8 mouse cellular contexts compared by ENCODE assay signal in genomic region chr7:141562852-141563427, GRCm38 (mm10). TPM values are rescaled to one million over a fixed set of nuclear protein-coding genes. Genes with fewer than 3 reads are reported as not detected.
DNase-seq lines count a peak whose midpoint lies in the region; ATAC-seq and TF ChIP-seq lines count a peak whose summit lies in the region.

No protein-coding gene starts in this region.

- TF ChIP-seq RAD21 in CH12.LX (IDR thresholded peaks at IDR 0.05; ENCODE audit: low read depth, low read length) = no peak

- ATAC-seq in heart, embryonic 14.5 days (ENCODE audit: insufficient number of reproducible peaks, insufficient read depth, low FRiP score, low read depth) = no peak
- peak; percentile 3; the same call in 1 of the 2 replicates for ATAC-seq in kidney, postnatal 0 days (replicated peaks; ENCODE audit: low FRiP score, low read depth)
- ATAC-seq in liver, embryonic 14.5 days (ENCODE audit: insufficient read depth) = no peak

- peaks cover 11% of the 10 kb centered on the region for H3K79me2 ChIP-seq in CH12.LX (replicated peaks; ENCODE audit: control insufficient read depth, extremely low read depth, insufficient read depth, poor library complexity, severe bottlenecking)

- TF ChIP-seq POLR2A in CH12.LX (IDR thresholded peaks at IDR 0.05; ENCODE audit: low read depth, low read length) = no peak
- TF ChIP-seq POLR2A in bone marrow macrophage, adult 2 months (IDR thresholded peaks at IDR 0.05; ENCODE audit: borderline replicate concordance, low read depth, low read length) = no peak
- TF ChIP-seq POLR2A in olfactory bulb, adult 2 months (IDR thresholded peaks at IDR 0.05; ENCODE audit: insufficient read depth, low read depth, low read length) = no peak

- 2% methylated on average over 21 of the region's 21 CpGs for WGBS in forebrain, embryonic 10.5 days
- 2% methylated on average over 21 of the region's 21 CpGs for WGBS in heart, embryonic 14.5 days
- under 1% methylated on average over 21 of the region's 21 CpGs for WGBS in kidney, postnatal 0 days
- WGBS in liver, embryonic 14.5 days (ENCODE audit: insufficient replicate concordance) = 3% methylated on average over 21 of the region's 21 CpGs
- WGBS in olfactory bulb, adult 2 months = under 1% methylated on average over 21 of the region's 21 CpGs

- no peak for TF ChIP-seq EP300 in CH12.LX (IDR thresholded peaks at IDR 0.05; ENCODE audit: low read length)
- TF ChIP-seq EP300 in liver, embryonic 14.5 days (IDR thresholded peaks at IDR 0.05; ENCODE audit: low read depth) = no peak

- in situ Hi-C loops in CH12.LX (cut with MboI; ENCODE audit: low pct_ligation_motif_present, low pct_unique_long_range_greater_than_20kb, low sequenced_read_pairs) = no loop called here

- no peaks in the 10 kb centered on the region for H3K9me3 ChIP-seq in CH12.LX (replicated peaks; ENCODE audit: low read length)
- no peaks in the 10 kb centered on the region for H3K9me3 ChIP-seq in forebrain, embryonic 10.5 days
- no peaks in the 10 kb centered on the region for H3K9me3 ChIP-seq in heart, embryonic 14.5 days (ENCODE audit: control insufficient read depth, low read length)
- no peaks in the 10 kb centered on the region for H3K9me3 ChIP-seq in kidney, postnatal 0 days (replicated peaks; ENCODE audit: low read length)
- no peaks in the 10 kb centered on the region for H3K9me3 ChIP-seq in liver, embryonic 14.5 days (ENCODE audit: control insufficient read depth, low read length)

- no peaks in the 10 kb centered on the region for H3K27me3 ChIP-seq in CH12.LX (replicated peaks)
- H3K27me3 ChIP-seq in forebrain, embryonic 10.5 days (ENCODE audit: poor library complexity, severe bottlenecking) = peaks cover 9% of the 10 kb centered on the region; the same call in 1 of the 2 replicates
- no peaks in the 10 kb centered on the region for H3K27me3 ChIP-seq in heart, embryonic 14.5 days (ENCODE audit: control insufficient read depth, insufficient read depth, low read length)
- H3K27me3 ChIP-seq in kidney, postnatal 0 days (ENCODE audit: insufficient read depth, low read length) = no peaks in the 10 kb centered on the region
- H3K27me3 ChIP-seq in liver, embryonic 14.5 days (ENCODE audit: control insufficient read depth, insufficient read depth, low read length) = no peaks in the 10 kb centered on the region

- TF ChIP-seq CTCF in CH12.LX (conservative IDR thresholded peaks at IDR 0.05 in 1 of 2, IDR thresholded peaks at IDR 0.05 in 1 of 2; ENCODE audit: low read depth in 2 of 2, low read length in 2 of 2) = no peak
- TF ChIP-seq CTCF in bone marrow macrophage, adult 2 months (IDR thresholded peaks at IDR 0.05; ENCODE audit: low read depth, low read length) = no peak
- no peak for TF ChIP-seq CTCF in kidney, postnatal 0 days (IDR thresholded peaks at IDR 0.05; ENCODE audit: low read depth)
- no peak for TF ChIP-seq CTCF in liver, embryonic 14.5 days (IDR thresholded peaks at IDR 0.05; ENCODE audit: low read depth)
- no peak for TF ChIP-seq CTCF in olfactory bulb, adult 2 months (IDR thresholded peaks at IDR 0.05; ENCODE audit: insufficient read depth, low read depth, low read length)

- H3K27ac ChIP-seq in CH12.LX (ENCODE audit: insufficient read depth, low read depth) = no peak overlapping the region
- peak overlapping the region; percentile 40 for H3K27ac ChIP-seq in bone marrow macrophage, adult 2 months (ENCODE audit: insufficient read depth, low read depth, low read length)
- peak overlapping the region; percentile 96 for H3K27ac ChIP-seq in forebrain, embryonic 10.5 days
- H3K27ac ChIP-seq in heart, embryonic 14.5 days (replicated peaks in 1 of 2; ENCODE audit: control insufficient read depth in 1 of 2, insufficient read depth in 1 of 2, low read depth in 2 of 2, low read length in 2 of 2) = peak overlapping the region; percentile 32 to 76; a peak in 2 of 4 replicates
- H3K27ac ChIP-seq in kidney, postnatal 0 days = peak overlapping the region; percentile 89
- H3K27ac ChIP-seq in liver, embryonic 14.5 days = peak overlapping the region; percentile 82
- peak overlapping the region; percentile 68 for H3K27ac ChIP-seq in olfactory bulb, adult 2 months (ENCODE audit: insufficient read depth, low read depth, low read length)

- peaks cover 6 to 64% of the 10 kb centered on the region in 2 experiments for H3K4me1 ChIP-seq in CH12.LX (ENCODE audit: control insufficient read depth in 1 of 2, insufficient read depth in 2 of 2)
- peaks cover 67% of the 10 kb centered on the region for H3K4me1 ChIP-seq in bone marrow macrophage, adult 2 months (ENCODE audit: control insufficient read depth, insufficient read depth, low read length)
- peaks cover 44% of the 10 kb centered on the region for H3K4me1 ChIP-seq in forebrain, embryonic 10.5 days
- H3K4me1 ChIP-seq in heart, embryonic 14.5 days (ENCODE audit: control insufficient read depth in 2 of 2, insufficient read depth in 2 of 2, low read length in 2 of 2) = peaks cover 16 to 22% of the 10 kb centered on the region in 2 experiments
- H3K4me1 ChIP-seq in kidney, postnatal 0 days (replicated peaks; ENCODE audit: insufficient read depth, low read length) = peaks cover 21% of the 10 kb centered on the region; the same call in 1 of the 2 replicates
- H3K4me1 ChIP-seq in liver, embryonic 14.5 days (replicated peaks; ENCODE audit: control insufficient read depth in 2 of 2, insufficient read depth in 2 of 2, low read length in 1 of 2) = peaks cover 62 to 65% of the 10 kb centered on the region in 2 experiments
- peaks cover 17% of the 10 kb centered on the region for H3K4me1 ChIP-seq in olfactory bulb, adult 2 months (ENCODE audit: control insufficient read depth, insufficient read depth, low read length)

- peaks cover 0 to 22% of the 10 kb centered on the region in 2 experiments for H3K36me3 ChIP-seq in CH12.LX (replicated peaks in 1 of 2; ENCODE audit: control insufficient read depth in 1 of 2, insufficient read depth in 1 of 2, low read length in 1 of 2)
- peaks cover 16% of the 10 kb centered on the region for H3K36me3 ChIP-seq in forebrain, embryonic 10.5 days (replicated peaks)
- H3K36me3 ChIP-seq in heart, embryonic 14.5 days (ENCODE audit: control insufficient read depth, insufficient read depth, low read length) = 0 out of 2 replicates have a peak, but pooled peaks cover 6% of the 10 kb centered on the region
- H3K36me3 ChIP-seq in kidney, postnatal 0 days (ENCODE audit: insufficient read depth, low read length) = no peaks in the 10 kb centered on the region
- H3K36me3 ChIP-seq in liver, embryonic 14.5 days (replicated peaks; ENCODE audit: control insufficient read depth, insufficient read depth, low read depth) = peaks cover 6% of the 10 kb centered on the region

- peak overlapping the region; percentile 73 to 85 (median 77) for H3K4me3 ChIP-seq in CH12.LX (replicated peaks in 1 of 3; ENCODE audit: low read depth in 2 of 3, low read length in 2 of 3, poor library complexity in 1 of 3)
- H3K4me3 ChIP-seq in bone marrow macrophage, adult 2 months (ENCODE audit: insufficient read depth, low read length) = peak overlapping the region; percentile 99
- H3K4me3 ChIP-seq in forebrain, embryonic 10.5 days = peak overlapping the region; percentile 99
- peak overlapping the region; percentile 75 to 83 for H3K4me3 ChIP-seq in heart, embryonic 14.5 days (ENCODE audit: control insufficient read depth in 1 of 2, insufficient read depth in 1 of 2, low read depth in 1 of 2, low read length in 2 of 2)
- peak overlapping the region; percentile 88 for H3K4me3 ChIP-seq in kidney, postnatal 0 days (replicated peaks; ENCODE audit: low read depth, low read length)
- peak overlapping the region; percentile 98 for H3K4me3 ChIP-seq in liver, embryonic 14.5 days (ENCODE audit: insufficient read depth in 1 of 2, low read depth in 2 of 2, low read length in 2 of 2)
- peak overlapping the region; percentile 88 for H3K4me3 ChIP-seq in olfactory bulb, adult 2 months (ENCODE audit: insufficient read depth, low read depth, low read length)

- dilution Hi-C loops in CH12.LX (cut with MboI; ENCODE audit: extremely low pct_ligation_motif_present, extremely low pct_unique_long_range_greater_than_20kb, low sequenced_read_pairs) = no loop called here

- no peak for DNase-seq in CH12.LX (ENCODE audit: extremely low read depth)
- no peak for DNase-seq in forebrain, embryonic 10.5 days (ENCODE audit: extremely low spot score, low spot score)
- DNase-seq in kidney, postnatal 0 days (ENCODE audit: low spot score) = peak; percentile 73
- DNase-seq in liver, embryonic 14.5 days (ENCODE audit: low read depth in 3 of 3, low spot score in 3 of 3) = no peak
- DNase-seq in thymus, postnatal 36 days = peak; percentile 44 to 58

- H3K9ac ChIP-seq in CH12.LX (ENCODE audit: insufficient read depth, low read depth) = peak overlapping the region; percentile 83
- peak overlapping the region; percentile 93 for H3K9ac ChIP-seq in heart, embryonic 14.5 days (ENCODE audit: low read length)
- H3K9ac ChIP-seq in kidney, postnatal 0 days (ENCODE audit: low read depth, low read length) = peak overlapping the region; percentile 97
- H3K9ac ChIP-seq in liver, embryonic 14.5 days (replicated peaks) = peak overlapping the region; percentile 97

- peak overlapping the region; percentile 64 for H3K4me2 ChIP-seq in CH12.LX (ENCODE audit: insufficient read depth, low read depth, poor library complexity, severe bottlenecking)
- peak overlapping the region; percentile 75 for H3K4me2 ChIP-seq in heart, embryonic 14.5 days (ENCODE audit: low read length)
- peak overlapping the region; percentile 82 for H3K4me2 ChIP-seq in kidney, postnatal 0 days (ENCODE audit: low read length)
- peak overlapping the region; percentile 87 for H3K4me2 ChIP-seq in liver, embryonic 14.5 days (ENCODE audit: low read depth)

RNA-seq across cellular contexts. Expression of gene Ap2a2, which starts 1.0 kb away (rescaled TPM):
- total RNA-seq in CH12.LX (2012; rRNA removed) (44.5 and 50.7 TPM in 2 replicates), CH12.LX (2014; rRNA removed) (30.0 and 31.6 TPM in 2 replicates)
- polyA plus RNA-seq in CH12.LX (2012; ENCODE audit: insufficient read length, low read depth) = 36.6 and 43.1 TPM in 2 replicates
- 103 and 114 TPM in 2 replicates for polyA plus RNA-seq in bone marrow macrophage, adult 2 months (2012; ENCODE audit: insufficient read depth, insufficient read length, missing spikeins)
- 104 and 105 TPM in 2 replicates for polyA plus RNA-seq in forebrain, embryonic 10.5 days (2016; fragmentation: Nextera tagmentation; extraction: Ambion mirVana)
- polyA plus RNA-seq in heart, embryonic 14.5 days (2014; fragmentation: Nextera tagmentation; extraction: Ambion mirVana) = 48.1 and 49.9 TPM in 2 replicates
- polyA plus RNA-seq in kidney, postnatal 0 days (2015; fragmentation: Nextera tagmentation; extraction: Ambion mirVana) = 56.0 and 64.8 TPM in 2 replicates
- polyA plus RNA-seq in liver, embryonic 14.5 days (2012; rRNA removed) = 19.8 and 21.0 TPM in 2 replicates
- 43.2 and 51.2 TPM in 2 replicates for polyA plus RNA-seq in liver, embryonic 14.5 days (2014; fragmentation: Nextera tagmentation; extraction: Ambion mirVana)
- not detected in 2 replicates for polyA plus RNA-seq in olfactory bulb, adult 2 months (2012; ENCODE audit: insufficient read depth, insufficient read length, low replicate concordance, missing spikeins)

RNA-seq across cellular contexts. Expression of gene Chid1, which starts 23.3 kb away (rescaled TPM):
- total RNA-seq in CH12.LX (2012; rRNA removed) = 49.6 and 50.5 TPM in 2 replicates
- 27.0 and 31.9 TPM in 2 replicates for total RNA-seq in CH12.LX (2014; rRNA removed)
- 42.3 and 47.5 TPM in 2 replicates for polyA plus RNA-seq in CH12.LX (2012; ENCODE audit: insufficient read length, low read depth)
- 16.3 TPM in 2 replicates for polyA plus RNA-seq in bone marrow macrophage, adult 2 months (2012; ENCODE audit: insufficient read depth, insufficient read length, missing spikeins)
- 24.8 and 25.4 TPM in 2 replicates for polyA plus RNA-seq in forebrain, embryonic 10.5 days (2016; fragmentation: Nextera tagmentation; extraction: Ambion mirVana)
- polyA plus RNA-seq in heart, embryonic 14.5 days (2014; fragmentation: Nextera tagmentation; extraction: Ambion mirVana) = 32.5 and 33.3 TPM in 2 replicates
- polyA plus RNA-seq in kidney, postnatal 0 days (2015; fragmentation: Nextera tagmentation; extraction: Ambion mirVana) = 30.0 and 33.7 TPM in 2 replicates
- polyA plus RNA-seq in liver, embryonic 14.5 days (2012; rRNA removed) = 6.3 and 12.1 TPM in 2 replicates
- polyA plus RNA-seq in liver, embryonic 14.5 days (2014; fragmentation: Nextera tagmentation; extraction: Ambion mirVana) = 23.0 and 24.2 TPM in 2 replicates
- not detected in 2 replicates for polyA plus RNA-seq in olfactory bulb, adult 2 months (2012; ENCODE audit: insufficient read depth, insufficient read length, low replicate concordance, missing spikeins)

Comparison
In these comparisons a context has a peak if more than half of its experiments do, and no peak if none do; other contexts are left out.
1. DNase-seq: peak in kidney, postnatal 0 days (single experiment) and thymus, postnatal 36 days (2 of 2); none in CH12.LX (single experiment), forebrain, embryonic 10.5 days (single experiment) and liver, embryonic 14.5 days (0 of 3).
2. Peak in every context shown above with its lines, with median percentiles within 50 percentile points of each other: H3K4me2 ChIP-seq, H3K4me3 ChIP-seq and H3K9ac ChIP-seq.